Mouse (Mus musculus) monocyte, adult 5-6 weeks (primary cell): ENCODE measurements around the gene Klhl42. TPM values are rescaled to one million over a fixed set of nuclear protein-coding genes. Genes with fewer than 3 reads are reported as not detected.

ENCODE experiments used
- ATAC-seq: fragments of 153-309, 156-312 bp; replicated peaks from 2 replicates; pipeline ENCODE4 v1.8.0; 2017; ENCODE audit warnings: mild to moderate bottlenecking; ENCODE audit not compliant: low TSS enrichment, insufficient number of reproducible peaks, severe bottlenecking, poor library complexity, low FRiP score
- total RNA-seq: library from RNA; stranded (forward); fragments of 200-1000, 200-491, 200-594 nt; gene quantifications from 3 replicates; pipeline ENCODE4 v1.2.3, GENCODE M21; 2017

The Klhl42 gene
- 2.1 to 6.9 TPM (median 3.6 TPM) in 3 replicates for total RNA-seq

- peak; percentile 57 for ATAC-seq
Measured at GRCm38 (mm10) chr6:147091136-147092120, at the start of gene Klhl42. Gene Klhl42, plus strand, starts transcription at chr6:147091379.

DNA sequence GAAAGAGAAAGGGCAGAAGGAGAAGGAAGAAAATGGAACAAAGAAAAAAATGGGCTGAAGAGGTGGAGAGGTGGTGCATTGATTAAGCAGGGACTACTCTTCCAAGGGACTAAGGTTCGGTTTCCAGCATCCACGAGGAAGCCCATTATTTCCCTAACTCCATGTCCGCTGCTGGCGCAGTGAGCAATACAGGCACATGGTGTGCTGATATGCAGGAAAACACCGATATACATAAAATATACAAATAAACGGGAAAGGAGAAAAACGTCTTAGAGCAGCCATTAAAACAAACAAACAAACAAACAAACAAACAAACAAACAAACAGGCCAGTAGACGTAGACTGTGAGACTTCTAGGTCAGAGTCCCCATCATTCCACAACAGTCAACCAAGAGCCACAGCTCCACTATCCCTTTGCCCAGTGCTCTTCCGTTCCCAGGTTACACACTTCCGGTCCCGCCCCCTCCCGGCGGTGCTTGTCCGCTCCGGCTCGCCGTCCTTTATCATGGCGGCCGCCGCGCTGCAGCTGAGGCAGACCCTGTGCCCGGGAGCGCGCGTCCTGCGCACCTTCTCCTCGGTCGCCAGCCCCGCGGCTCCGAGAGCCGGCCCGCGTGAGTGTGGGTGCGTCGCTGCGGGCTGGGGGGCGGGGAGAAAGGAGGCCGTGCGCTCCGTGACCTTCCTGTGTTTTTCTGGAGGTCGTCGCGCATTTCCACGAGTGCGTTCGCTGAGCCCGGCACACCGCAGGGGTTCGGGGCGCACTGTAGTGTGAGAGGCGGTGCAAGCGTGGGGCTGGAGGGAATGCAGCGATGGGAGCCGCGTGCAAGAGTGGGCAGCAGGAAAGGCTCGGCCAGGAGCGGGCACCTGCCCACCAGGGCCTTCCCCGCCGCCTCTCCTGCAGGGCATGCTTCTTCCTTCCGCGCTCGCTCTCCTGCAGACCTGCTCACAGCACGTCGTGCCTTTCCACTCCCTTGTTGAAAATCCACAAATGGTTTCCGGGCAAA lies 48.6 kb upstream of the Klhl42 start, which contains the start of gene Mrps35:
Gene Mrps35 (plus strand): TSS at position 474 of the 1,000 bp plus-strand sequence.
- peak; percentile 97 for ATAC-seq

DNA sequence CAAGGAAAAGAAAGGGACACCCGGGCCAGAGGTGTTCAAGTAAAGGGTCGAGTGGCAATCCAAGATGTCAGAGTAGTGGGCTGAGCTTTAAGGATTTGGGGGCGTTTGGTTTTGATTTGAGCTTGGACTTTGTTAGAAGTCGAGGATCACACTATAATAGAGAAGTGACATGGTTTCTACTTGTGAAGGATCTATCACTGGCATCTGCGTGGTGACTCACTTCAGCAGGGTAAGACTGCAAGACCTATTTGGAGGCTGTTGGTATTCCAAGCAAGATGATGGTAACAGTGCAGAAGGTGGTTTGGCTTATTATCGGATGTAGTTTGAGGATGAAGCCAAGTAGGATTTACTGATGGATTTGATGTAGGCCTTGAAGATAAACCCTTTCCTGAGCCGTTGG lies 47.5 kb upstream of the Klhl42 start:
- ATAC-seq = no peak

DNA sequence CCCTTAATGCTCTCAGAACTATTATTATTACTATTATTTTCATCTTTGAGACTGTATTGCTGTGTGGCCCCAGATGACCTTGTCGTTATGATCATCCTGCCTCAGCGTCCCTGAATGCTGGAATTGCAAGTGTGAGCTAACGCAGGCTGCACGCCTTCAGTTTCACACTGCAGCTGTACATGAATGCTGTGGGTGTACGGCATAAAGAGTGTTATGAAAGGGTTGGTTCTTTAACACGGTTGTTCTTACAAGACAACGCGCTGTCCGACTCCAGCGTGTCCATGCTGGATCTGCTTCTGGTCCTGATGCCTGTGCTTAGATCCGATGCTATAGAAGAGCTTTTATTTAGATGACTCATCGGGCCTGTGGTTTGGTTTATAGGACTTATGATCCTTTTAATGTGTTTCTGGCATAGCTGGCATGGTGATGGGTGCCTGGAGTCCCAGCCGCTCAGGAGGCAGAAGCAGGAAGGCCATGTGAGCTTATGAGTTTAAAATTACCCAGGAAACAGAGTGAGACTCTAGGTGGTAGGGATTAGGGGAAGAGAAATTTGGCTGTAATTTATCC lies 41.9 kb upstream of the Klhl42 start:
- ATAC-seq = no peak

GRCm38 (mm10) chr6:147051666-147052065 lies 39.5 kb upstream of the Klhl42 start:
- no peak for ATAC-seq

DNA sequence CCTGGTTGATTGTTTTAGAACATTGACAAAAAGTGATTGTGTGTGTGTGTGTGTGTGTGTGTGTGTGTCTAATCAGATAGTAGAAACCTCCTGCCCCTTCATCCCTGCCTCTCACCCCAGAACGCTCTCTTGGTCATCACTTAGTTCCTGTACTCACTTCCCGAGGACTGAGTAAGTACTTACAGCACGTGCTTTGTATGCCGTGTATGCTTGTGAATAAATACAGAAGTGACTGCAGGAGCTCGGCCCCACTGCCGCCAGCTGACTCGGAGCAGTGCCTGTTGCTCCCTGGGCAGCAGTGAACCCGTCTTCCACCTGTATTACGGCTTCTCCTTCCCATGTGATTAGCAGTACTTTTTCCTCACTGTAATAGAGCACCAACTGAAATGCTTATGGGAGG lies 38.7 kb upstream of the Klhl42 start:
- ATAC-seq = no peak

- no peak for ATAC-seq
Measured at GRCm38 (mm10) chr6:147053785-147054646, 37.2 kb upstream of the Klhl42 start.

DNA sequence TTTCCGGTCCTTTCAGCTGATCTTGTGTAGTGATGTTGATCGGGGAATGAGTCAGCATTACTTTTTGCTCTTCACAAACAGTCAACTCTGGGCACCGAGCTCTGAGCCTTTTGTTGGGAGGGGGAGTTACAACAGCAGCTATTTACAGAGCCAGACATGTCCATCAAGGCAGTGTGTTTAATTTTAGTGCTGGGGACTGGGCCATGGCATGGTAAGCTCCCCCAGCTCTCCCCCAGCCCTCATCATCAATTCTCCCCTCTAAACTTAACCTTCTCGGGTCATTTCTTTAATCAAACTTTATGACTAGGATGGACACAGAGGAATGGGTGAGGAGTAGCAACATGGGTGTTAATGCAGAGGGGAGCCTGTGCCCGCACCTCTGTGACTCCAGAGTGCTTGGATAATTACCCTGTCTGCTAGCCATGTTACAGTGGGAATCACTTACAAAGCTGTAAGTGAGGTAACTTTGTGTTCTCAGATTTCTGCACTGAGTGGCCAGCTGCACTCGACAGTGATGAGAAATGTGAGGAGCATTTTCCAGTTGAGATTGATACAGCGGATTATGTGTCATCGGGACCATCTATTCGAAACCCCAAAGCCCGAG lies 35.7 kb upstream of the Klhl42 start:
- no peak for ATAC-seq

DNA sequence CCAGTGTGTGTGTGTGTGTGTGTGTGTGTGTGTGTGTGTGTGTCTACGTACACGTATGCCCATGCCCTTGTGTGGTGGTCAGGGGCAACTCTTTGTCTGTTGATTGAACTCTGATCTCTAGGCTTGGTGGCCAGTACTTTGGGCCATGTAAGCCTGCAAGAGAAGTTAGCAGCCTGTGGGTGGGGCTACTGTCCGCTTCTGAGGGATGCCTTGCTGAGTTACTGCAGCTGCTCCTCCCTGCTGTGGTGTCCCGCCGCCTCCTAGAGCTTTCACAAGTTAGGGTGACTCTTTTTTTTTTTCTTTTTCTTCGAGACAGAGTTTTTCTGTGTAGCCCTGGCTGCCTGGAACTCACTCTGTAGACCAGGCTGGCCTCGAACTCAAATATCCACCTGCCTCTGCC lies 31.9 kb upstream of the Klhl42 start:
- no peak for ATAC-seq

- ATAC-seq = no peak
Measured at GRCm38 (mm10) chr6:147061630-147062029, 29.5 kb upstream of the Klhl42 start.

- ATAC-seq = no peak
Measured at GRCm38 (mm10) chr6:147062034-147062433, 29.1 kb upstream of the Klhl42 start.

- no peak for ATAC-seq
Measured at GRCm38 (mm10) chr6:147062694-147063093, 28.5 kb upstream of the Klhl42 start.

GRCm38 (mm10) chr6:147064226-147064943 lies 26.8 kb upstream of the Klhl42 start:
- no peak for ATAC-seq

DNA sequence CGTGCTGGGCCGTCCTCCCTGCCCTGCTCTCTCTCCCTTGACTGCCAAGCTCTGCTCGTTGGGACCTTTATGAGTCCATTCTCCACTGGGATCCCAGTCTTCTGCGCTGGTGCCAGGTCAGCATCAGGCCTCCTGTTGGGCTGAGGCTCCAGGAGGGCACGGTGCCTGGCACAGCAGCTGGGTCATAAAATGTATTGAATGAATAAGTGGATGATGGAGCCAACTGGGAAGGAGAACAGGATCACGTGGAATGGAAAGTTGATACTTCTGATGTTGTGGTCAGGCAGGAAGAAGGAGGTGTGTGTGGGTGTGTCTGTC lies 26.3 kb upstream of the Klhl42 start:
- ATAC-seq = no peak

- no peak for ATAC-seq
Measured at GRCm38 (mm10) chr6:147075808-147076387, 15.3 kb upstream of the Klhl42 start.

DNA sequence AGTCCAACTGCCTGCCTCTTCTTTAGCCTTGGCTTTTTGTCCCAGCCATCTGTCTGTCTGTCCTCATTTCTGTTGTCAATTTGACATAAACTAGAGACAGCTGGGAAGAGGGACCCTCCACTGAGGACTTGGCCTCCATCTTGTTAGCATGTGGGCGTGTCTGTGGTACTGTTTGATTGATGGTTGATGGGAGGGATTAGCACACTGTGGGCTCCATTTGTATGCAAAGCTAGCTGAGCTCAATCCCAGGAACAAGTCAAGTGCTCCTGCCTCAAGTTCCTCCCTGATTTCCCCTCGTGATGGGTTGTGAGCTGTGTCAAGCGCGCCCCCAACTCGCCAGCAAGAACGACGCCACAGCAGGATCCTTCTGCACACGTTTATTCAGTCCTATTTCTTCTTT lies 14.3 kb upstream of the Klhl42 start:
- ATAC-seq = no peak

- ATAC-seq = no peak
Measured at GRCm38 (mm10) chr6:147079919-147080318, 11.3 kb upstream of the Klhl42 start.
